Mouse (Mus musculus) frontal cortex, adult (tissue): ENCODE results near the gene Serpine1.
A peak's percentile ranks its signal among the peaks of the same experiment; 100 is the strongest.
"Not testable (repeated sequence)": the region's sequence is repeated elsewhere in the genome, so short reads cannot be mapped to it uniquely, and the experiment has no call there.

Experiments used
- ATAC-seq: cut with Nextera tagmentation; 2 replicates; pipeline ENCODE4 v1.9.2; 2017; ENCODE audit warnings: mild to moderate bottlenecking, moderate library complexity, mixed read lengths; ENCODE audit not compliant: low TSS enrichment

The Serpine1 gene

GRCm38 (mm10) chr5:137072079-137072960 is at the start of gene Serpine1:
Serpine1 (minus strand) TSS chr5:137072268.
- ATAC-seq: peak; percentile 91

DNA sequence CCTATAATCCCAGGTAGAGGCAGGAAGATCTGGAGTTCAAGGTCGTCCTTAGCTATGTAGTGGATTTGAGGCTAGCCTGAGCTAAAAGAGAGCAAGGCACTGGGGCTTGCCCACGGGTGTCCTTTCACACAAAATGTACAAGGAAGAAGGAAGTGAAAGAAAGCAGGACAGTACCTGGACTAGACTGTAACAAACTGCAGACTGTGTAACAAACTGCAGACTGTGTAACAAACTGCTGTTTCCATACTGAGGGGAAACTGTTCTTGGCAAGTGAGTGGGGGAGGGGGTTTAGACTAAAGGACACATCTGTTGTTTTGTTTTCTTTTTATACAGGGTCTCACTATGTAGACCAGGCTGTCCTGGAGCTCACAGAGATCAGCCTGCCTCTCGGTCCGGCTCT is 49.2 kb upstream of the Serpine1 start:
- no peak for ATAC-seq

DNA sequence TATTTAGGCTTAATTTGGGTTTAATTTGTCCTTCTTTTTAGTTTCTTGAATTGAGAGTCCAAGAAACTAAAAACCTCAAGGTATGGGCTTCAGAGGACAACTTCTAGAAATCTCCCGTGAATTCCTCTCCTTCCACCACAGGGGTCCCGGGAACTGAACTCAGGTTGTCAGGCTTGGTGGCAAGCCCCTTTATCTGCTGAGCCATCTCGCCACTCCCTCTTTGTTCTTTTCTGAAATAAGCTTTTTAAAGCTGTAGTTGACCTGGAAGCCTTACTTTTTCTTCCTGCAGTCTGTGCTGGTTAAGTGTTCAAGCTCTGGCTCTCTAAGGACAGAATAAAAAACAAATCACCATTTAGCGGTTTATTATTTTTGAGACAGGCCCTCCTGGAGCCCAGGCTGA is 46.8 kb upstream of the Serpine1 start:
- ATAC-seq: no peak

- not testable (repeated sequence) for ATAC-seq
These were observed 45.9 kb upstream of the Serpine1 start for GRCm38 (mm10) chr5:137117994-137118393.

- no peak for ATAC-seq
These were observed 44.9 kb upstream of the Serpine1 start for GRCm38 (mm10) chr5:137116987-137117386.

DNA sequence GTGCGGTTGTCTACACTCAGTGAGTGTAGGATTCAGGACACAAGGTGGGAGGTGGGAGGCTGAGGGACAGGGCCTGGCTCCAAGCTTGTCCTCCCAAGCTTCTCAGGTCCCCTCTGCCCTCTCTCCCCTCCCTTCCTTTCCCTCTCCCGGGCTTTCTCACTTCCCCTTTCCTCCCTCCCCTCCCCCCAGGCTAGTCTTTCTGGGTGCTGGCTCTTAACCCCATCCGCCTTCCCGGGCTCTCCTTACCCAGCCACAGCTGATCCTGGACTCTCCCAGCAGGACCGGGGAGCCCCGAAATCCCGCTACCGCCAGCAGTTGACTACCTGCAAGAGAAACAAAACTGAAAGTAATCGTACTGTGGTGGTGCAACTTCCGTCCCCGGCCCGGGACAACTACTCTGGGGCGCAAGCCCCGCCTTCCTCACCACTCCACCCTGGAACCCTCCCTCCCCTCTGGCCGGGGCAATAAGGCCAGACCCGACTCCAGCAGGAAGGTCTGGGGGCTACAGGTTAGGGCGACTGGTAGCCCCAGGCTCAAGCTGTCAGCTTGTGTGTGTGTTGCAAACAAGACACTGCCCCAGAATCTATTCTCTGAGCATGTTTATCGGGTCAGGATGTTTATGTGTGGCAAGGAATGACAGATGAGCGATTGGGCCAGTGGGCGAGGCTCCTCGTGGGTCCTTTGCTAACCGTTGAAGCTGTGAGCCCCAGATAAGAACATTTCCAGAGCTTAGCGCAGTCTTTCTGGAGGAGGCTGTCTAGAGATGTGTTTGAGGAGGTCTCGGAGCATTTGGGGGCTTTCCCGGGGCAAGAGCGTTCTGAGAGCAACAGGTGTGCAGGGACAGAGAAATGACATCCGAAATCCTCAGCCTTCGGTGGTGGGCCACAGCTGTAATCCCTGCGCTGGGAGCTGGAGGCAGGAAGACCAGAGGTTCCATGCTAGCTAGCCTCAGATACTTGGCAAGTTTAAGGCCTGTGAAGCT is 44.1 kb upstream of the Serpine1 start, which contains the start of gene Trim56:
Gene Trim56 (minus strand): TSS at position 344 of the 982 bp plus-strand sequence.
- no peak for ATAC-seq

GRCm38 (mm10) chr5:137114891-137115561 is 43.0 kb upstream of the Serpine1 start:
- no peak for ATAC-seq

- peak; percentile 44; the same call in 1 of the 2 replicates for ATAC-seq
These were observed 39.7 kb upstream of the Serpine1 start for GRCm38 (mm10) chr5:137111542-137112408.

DNA sequence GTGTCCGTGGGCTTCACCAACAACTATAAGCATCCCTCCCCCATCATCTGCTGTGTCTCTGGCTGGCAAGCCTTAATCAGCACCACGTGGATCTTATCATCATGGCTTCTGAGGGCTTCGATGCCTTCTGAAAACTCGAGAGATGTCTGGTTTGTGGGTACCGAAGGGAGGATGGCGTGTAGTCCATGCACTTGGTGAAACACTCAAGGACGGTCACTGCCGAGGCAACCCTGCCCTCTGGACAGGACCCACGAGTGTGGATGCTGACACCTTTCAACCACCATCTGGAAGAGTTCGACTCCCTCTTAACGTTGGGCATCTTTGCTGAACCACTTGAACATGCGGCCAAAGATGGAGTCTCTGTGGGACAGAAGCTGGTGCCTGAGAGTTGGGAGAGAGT is 38.8 kb upstream of the Serpine1 start:
- ATAC-seq: no peak

GRCm38 (mm10) chr5:137109941-137110593 is 38.0 kb upstream of the Serpine1 start:
- no peak for ATAC-seq

DNA sequence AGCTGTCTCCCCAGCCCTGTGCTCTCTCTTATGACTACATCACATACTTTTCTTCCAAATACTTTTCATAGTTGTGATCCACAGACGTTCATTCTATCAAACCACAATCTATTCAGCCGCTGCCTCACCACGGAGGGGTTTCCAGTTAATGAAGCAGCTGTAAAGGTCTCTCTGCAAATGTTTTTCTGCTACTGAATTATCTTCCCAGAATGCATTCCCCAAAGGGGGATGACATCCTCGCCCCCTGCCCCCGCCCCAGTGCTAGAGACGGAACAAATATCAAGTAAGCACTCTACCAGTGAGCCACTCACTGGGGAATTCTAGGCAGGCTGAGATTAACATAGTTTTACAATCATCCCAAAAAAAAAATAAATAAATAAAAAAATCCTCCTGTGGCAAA is 36.0 kb upstream of the Serpine1 start:
- ATAC-seq: no peak

- ATAC-seq: no peak
These were observed 35.6 kb upstream of the Serpine1 start for GRCm38 (mm10) chr5:137107670-137108069.

DNA sequence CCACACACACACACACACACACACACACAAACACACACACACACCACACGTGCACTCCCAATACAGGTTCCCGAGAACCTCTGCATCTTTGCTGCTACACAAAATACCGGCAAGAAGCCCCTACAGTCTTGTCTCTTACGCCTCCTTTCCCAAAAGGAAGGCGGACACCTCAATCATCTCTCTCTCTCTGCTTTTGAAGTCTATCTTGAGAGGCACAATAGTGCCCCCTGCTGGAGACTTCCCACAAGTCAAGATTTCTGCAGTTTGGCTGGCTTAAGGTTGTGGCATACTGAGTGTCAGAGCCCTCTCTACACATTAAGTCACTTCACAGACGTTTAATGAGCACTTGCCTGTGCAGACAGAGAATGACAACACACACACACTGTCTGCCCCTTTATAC is 35.0 kb upstream of the Serpine1 start:
- ATAC-seq: peak; percentile 53; the same call in 1 of the 2 replicates

DNA sequence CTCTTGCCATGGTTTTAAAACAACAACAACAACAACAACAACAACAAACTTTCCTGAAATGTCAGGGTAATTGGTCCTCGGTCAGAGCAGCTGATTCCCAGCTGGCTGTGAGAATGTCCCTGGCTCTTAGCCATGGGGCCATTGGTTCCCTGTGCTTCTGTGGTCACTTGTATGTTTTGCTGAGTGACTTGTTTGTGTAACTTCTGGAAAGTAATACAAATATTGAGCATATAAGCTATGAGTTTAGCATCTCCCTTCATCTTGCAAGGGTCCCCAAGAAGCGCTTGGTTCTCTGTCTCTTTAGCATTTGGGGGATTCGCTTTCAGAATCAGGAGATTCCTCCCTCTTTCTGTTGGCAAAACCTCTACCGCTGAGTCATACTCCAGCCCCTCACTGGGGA is 34.4 kb upstream of the Serpine1 start:
- no peak for ATAC-seq

DNA sequence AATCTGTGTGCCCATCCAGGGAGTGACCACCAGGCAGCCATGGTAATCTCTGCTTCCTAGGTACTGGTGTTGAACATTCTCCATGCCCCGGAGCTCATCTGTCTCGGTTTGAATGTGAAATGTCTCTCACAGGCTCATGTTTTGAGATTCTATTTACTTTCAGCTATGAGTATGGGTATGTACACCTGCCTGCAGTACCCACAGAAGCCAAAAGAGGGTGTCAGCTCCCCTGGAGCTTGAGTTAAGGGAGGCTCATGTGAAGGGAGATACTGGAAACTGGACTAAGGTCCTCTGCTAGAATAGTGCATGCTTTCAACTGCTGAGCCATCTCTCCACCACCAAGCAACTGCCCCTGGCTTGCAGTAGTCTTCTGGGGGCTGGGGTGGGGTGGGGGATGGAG is 31.9 kb upstream of the Serpine1 start:
- ATAC-seq: no peak

DNA sequence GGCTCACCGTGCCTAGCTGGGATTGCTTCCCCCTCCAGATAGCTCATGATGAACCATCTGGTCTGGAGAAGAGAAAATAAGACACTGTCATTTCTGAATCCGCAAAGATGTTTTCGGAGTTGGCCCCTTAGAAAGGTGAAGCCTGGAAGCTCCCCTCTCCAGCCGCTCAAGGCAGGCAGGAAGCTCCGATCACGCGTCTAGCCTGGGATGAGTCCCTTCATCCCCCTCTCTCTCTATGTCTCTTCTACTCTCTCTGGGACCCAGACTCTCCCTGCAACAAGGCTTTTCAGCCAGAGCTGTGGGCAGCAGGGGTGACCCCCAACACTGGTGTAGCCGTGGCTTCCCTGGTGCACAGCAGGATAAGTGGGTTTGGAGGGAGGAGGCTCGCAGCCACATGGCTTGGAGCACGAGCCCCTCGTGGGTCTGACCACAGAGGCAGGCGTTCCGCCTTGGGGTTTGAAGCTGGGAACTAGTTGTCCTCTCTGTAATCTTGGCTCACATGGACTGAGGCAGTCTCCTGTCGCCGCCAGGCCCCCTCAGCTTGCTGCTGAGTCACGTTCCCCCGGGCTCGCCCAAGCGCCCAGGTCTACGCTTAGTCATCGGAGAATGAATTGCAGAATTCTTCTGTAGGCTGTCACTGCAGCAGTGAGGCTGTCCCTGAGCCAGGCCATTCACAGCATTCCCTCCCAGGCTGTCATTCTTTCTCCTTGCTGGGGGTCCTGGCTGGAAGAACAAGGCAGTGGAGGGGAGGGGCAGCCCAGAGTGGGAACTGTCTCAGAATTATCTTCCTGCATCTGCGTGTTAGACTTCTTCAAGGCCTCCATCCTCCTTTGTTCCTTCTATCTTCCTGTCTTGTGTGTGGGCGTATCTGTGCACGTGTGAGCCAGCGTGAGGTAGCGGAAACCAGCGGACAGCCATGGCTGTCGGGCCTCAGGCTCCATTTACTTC is 30.8 kb upstream of the Serpine1 start:
- ATAC-seq: peak; percentile 87

- ATAC-seq: no peak
These were observed 30.0 kb upstream of the Serpine1 start for GRCm38 (mm10) chr5:137102078-137102477.

DNA sequence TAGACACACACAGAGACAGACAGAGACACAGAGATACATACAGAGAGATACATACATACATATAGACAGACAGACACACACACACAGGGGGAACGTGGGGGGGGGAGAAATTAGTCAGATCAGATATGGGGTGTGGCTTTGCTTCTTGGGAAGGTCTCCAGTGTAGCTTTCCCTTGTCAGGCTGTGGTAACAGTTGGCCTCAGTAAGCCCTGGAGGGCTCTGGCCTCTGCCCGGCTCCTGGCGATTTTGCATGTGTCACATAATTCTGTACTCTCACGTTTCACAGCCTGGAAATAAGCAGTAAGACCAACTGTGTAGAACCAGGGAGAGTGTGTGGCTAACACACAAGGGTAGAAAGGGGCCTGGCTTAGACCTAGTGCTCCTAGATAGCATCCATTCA is 28.6 kb upstream of the Serpine1 start:
- ATAC-seq: no peak

- ATAC-seq: no peak
These were observed 26.4 kb upstream of the Serpine1 start for GRCm38 (mm10) chr5:137098418-137098817.
